Mouse (Mus musculus) kidney, adult 18-20 months (tissue): ENCODE measurements around the gene Hist1h2ab.

Experiments
- DNase-seq: peaks from one replicate; pipeline ENCODE4 v3.0.0; 2021

Gene Hist1h2ab

DNA sequence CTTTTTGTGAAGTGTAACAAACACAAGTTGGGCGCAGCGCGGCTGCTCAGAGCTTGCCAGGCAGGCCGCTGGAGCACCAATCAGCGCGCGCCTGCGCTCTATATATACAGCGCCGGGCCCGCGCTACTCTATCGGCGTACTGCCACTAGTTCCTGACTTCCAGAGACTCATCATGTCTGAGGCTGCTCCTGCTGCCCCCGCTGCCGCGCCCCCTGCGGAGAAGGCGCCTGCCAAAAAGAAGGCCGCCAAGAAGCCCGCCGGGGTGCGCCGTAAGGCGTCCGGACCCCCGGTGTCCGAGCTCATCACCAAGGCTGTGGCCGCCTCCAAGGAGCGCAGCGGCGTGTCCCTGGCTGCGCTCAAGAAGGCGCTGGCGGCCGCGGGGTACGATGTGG, 12.3 kb upstream of the Hist1h2ab start, which contains the start of gene Hist1h1c:
Gene Hist1h1c (plus strand): TSS at position 132 of the 392 bp plus-strand sequence.
- DNase-seq = peak; percentile 90

DNA sequence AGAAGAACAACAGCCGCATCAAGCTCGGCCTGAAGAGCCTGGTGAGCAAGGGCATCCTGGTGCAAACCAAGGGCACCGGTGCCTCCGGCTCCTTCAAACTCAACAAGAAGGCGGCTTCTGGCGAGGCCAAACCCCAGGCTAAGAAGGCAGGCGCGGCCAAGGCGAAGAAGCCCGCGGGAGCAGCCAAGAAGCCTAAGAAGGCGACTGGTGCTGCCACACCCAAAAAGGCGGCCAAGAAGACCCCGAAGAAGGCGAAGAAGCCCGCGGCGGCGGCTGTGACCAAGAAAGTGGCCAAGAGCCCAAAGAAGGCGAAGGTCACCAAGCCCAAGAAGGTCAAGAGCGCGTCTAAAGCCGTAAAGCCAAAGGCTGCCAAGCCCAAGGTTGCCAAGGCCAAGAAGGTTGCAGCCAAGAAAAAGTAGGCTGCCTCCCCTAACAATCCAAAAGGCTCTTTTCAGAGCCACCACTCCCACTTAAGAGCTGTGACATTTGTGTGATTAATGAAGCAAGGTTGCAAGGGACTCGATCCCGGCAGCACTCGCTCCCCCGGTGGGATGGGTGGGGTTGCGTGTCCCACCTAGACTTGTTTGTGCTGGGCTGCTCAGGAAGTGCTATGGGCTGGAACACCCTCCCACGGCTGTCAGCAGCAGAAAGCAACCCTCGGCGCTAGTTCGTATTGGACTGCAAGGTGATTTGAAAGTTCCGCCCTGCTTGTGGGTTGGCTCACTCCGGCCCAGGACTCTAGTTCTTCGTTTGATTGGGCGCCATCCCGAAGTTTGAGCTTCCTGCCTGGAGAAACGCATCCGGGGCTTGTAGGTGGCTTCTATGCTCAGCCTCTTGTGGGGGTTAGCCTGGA, 11.6 kb upstream of the Hist1h2ab start:
- DNase-seq = peak; percentile 92

- DNase-seq = no peak
Observed at GRCm38 (mm10) chr13:23739922-23740252, 11.0 kb upstream of the Hist1h2ab start.

DNA sequence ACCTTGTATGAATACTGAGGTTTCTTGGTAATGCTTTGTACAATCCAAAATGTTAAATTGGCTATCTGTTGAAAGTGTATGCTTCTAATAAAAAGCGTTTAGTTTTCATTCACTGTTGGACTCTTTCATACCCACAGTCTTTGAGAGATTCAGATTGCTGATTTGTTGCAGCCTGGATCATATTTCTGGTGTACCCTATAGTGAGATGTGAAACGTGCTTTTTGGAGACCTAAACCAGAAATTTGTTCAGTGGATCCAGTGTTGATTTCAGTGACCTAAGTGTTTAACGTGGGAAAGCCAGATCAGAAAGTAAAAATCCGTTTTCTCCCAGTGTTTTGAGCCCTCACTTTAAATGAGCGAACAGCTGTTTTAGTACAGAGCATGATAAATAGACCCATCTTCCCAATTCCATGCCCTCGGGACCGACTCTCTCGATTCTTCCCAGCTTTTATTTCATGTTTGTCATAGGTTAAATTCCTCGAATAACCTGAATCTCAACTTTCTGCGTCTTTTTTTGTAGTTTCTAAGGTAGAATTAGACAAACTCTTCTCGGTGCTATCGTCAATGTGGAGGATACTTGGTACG, 10.6 kb upstream of the Hist1h2ab start:
- no peak for DNase-seq

DNA sequence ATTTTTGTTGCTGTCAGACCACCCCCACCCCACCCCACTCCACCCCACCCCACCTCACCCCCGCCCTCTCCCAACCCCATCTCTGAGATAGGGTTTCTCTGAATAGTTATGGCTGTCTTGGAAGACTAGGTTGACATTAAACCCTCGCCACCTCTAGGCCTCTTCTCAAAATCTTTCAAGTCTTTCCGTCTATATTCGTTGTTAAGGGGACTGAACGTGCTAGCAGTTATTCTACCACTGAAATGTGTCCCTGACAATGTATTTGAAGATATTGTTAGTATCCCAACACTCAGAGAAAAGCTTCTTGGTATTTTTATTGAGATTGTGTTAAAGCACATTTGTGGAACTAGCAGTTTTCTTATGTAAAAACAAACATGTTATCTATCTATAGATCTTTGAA, 10.0 kb upstream of the Hist1h2ab start:
- DNase-seq = no peak

DNA sequence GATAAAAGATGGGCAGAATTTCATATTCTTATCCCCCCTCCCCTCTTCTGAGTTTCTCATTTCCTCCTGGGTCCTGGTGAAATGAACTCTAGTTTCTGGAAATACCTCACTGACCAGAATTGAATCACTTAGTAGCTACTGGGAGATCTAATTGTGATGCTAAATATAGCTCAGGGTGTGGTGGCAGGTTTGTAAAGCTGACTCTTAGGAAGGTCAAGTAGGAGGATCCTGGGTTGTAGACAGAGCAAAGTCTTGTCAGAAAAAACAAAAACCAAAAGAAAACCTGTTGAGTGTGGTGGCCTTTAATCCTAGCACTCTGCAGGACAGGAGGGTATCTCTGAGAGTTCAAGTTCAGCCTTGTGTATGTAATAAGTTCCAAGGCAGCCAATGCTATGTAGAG, 8.9 kb upstream of the Hist1h2ab start:
- no peak for DNase-seq

- DNase-seq = no peak
Observed at GRCm38 (mm10) chr13:23743215-23743614, 7.7 kb upstream of the Hist1h2ab start.

DNA sequence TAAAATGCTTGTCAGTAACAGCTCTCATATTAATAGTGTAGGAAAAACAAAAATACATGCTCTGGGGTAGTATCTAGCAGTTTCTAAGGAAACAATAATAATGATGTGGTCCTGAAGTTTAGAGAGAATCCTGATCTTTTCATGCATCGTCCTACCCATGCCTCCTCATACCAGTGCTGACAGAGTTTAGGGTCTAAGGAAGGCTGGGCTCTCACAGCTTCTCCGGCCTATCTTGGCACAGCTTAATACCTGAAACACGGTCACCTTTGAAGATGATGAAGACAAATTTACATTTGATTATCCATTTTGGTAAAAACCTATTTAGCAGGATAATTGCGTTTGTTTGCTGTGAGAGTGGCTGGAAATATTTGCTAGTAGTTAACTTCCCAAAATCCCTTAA, 7.0 kb upstream of the Hist1h2ab start:
- no peak for DNase-seq

DNA sequence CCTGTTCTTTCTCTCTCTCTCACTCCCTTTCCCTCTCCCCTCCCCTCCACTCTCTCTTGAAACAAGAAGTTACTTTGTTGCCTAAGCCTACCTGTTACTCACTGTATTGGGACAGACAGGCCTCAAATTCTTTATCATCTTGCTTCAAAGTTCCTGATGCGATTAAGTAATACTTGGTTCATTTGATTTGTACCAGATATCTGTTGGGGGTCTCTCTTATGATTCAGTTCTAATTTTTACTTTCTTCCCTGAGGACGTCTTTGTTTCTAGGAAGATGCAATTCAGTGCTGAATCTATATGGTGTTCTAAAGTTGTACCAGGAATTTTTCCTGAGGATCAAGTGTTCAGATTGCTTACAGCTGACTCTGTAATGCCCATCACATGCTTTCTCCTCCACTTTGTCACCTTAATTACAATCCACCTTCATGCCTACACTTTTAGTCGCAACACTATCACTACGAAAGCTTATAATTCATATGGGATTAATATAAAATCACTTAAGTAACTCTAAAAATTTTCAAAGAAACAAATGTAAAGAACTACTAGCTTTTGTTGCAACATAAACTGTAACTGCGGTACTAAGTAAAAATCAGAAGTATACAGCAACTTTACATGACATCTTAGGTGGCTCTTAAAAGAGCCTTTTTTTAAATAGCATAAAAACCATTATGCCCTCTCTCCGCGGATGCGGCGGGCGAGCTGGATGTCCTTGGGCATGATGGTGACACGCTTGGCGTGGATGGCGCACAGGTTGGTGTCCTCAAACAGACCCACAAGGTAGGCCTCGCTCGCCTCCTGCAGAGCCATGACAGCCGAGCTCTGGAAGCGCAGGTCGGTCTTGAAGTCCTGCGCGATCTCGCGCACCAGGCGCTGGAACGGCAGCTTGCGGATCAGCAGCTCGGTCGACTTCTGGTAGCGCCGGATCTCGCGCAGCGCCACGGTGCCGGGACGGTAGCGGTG, 6.2 kb upstream of the Hist1h2ab start:
- no peak for DNase-seq

DNA sequence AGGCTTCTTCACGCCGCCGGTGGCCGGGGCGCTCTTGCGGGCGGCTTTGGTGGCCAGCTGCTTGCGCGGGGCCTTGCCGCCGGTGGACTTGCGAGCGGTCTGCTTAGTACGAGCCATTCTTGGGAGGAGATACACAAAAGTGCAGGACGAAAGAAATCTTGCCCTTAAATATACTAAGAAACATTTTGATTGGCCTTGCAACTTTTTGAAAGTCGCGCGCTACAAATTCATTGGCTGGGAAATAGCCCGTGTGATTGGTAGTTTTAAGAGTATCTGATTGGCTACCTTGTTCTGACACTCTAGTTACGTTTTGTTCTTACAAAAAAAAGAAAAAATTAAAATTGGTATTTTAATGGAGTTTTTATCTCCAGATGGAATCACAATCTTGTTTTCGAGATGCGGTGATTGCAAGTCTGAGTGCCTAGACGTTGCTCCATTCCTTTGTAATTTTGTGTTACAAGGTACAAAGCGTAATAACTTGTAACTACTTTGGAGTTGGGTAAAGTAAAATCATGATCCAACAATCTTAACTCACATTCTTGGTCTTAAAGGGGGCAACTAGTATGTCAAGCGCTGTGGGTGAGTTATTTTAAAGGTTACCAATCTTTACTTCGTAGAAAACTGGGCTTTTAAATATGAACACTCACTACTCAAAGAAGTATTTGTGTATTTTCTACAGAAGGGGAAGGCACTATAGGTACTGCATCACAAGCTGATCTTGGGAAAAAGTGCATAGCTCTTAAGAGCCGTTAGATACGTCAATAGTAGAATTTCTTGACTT, 5.4 kb upstream of the Hist1h2ab start, which contains the start of gene Hist1h3c:
Gene Hist1h3c (minus strand): TSS at position 222 of the 781 bp plus-strand sequence.
- DNase-seq = peak; percentile 81

GRCm38 (mm10) chr13:23746201-23747080, 4.5 kb upstream of the Hist1h2ab start, which contains the start of gene Hist1h2bb:
Gene Hist1h2bb, plus strand, starts transcription at chr13:23746734.
- peak; percentile 73 for DNase-seq

DNA sequence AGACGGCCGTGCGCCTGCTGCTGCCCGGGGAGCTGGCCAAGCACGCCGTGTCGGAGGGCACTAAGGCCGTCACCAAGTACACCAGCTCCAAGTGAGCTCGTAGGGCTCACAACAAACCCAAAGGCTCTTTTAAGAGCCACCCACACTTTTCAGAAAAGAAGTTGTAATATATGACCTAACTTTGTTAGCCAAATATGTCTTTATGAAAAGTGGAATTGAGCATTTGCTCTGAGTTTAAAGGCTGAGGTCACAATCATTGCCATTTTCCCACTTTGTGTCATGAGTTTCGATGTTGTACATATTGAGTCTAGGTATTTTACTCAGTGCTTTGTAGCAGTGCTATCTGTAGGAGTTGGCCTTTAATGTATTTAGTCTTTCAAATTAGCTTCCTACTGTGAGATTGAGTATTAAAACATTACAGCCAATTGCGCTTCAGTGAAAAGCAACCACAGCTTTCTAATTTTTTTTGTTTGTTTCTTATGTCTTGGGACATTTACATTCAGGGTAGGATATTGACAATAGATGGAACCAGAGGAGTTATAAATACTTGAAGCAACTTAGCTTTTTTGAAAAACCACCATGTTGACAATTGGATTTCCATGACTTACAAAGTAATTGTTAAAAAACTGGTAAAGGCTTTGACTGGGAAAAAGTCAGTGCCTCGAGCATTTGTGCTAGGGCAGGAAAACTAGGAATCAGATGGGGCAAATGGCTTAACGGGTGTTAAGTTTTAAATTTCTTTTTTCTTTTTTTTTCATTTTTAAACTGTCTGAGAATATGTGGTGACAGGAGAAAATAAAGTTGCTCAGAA, 3.6 kb upstream of the Hist1h2ab start:
- DNase-seq = no peak

DNA sequence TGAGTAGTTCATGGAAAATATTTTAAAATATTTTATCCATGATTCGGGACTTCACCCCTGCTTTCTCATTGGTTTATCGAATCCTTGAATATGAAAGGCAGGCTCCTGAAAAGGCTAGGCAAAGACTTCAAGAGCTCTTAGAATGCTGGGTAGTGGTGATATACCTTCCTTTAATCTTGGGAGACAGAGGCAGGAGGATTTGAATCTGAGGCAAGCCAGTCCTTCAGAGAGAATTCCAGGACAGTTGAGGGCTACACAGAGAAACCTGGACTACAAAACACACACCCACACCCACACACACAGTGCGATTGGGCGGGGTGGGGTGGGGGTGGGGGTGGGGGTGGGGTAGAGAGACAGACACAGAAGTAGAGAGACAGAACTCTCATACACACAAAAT, 3.0 kb upstream of the Hist1h2ab start:
- no peak for DNase-seq

GRCm38 (mm10) chr13:23749563-23750121, 1.3 kb upstream of the Hist1h2ab start:
- no peak for DNase-seq

- no peak for DNase-seq
Observed at GRCm38 (mm10) chr13:23751478-23751956, 591 bp downstream of the Hist1h2ab start.

GRCm38 (mm10) chr13:23752067-23752741, 1.3 kb downstream of the Hist1h2ab start, which contains the start of gene Hist1h3b:
Gene Hist1h3b, plus strand, starts transcription at chr13:23752267.
- peak; percentile 80 for DNase-seq

DNA sequence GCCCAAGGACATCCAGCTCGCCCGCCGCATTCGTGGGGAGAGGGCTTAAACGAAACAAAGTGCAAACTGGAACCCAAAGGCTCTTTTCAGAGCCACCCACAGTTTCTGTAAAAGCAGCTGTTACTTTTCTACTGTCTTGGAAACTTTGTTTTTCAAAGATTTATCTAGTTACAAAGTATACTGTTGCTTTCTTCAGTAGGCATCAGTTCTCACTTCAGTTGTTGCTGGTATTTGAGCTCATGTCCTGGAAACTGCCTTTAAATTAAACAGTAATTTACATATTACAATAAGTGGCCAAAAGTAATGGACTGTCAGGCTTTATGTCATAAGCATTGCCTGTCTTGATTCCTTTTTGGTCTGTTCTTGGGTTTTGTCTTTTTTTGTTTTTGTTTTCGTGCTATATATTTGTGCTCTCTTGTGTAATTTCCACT, 1.8 kb downstream of the Hist1h2ab start:
- DNase-seq = no peak

- DNase-seq = no peak
Observed at GRCm38 (mm10) chr13:23753314-23754078, 2.6 kb downstream of the Hist1h2ab start.
